Mouse (Mus musculus): Measurements from ENCODE around the gene Cldn34a. TPM values are rescaled to one million over a fixed set of nuclear protein-coding genes. Genes with fewer than 3 reads are reported as not detected.
"Not testable (repeated sequence)": the region's sequence is repeated elsewhere in the genome, so short reads cannot be mapped to it uniquely, and the experiment has no call there.

Gene Cldn34a
- not detected for total RNA-seq (2021)
- long read RNA-seq, experiment 1: 0 reads
- long read RNA-seq, experiment 2: 0 reads

GRCm38 (mm10) chrX:152563034-152563433 lies at the start of gene Cldn34a:
TSS of gene Cldn34a (plus strand) at chrX:152563334.
- DNase-seq (ENCODE audit: low spot score in 2 of 2): no peak

GRCm38 (mm10) chrX:152518611-152519010 lies 44.5 kb upstream of the Cldn34a start:
- DNase-seq (ENCODE audit: low spot score in 2 of 2): not testable (repeated sequence)

- DNase-seq (ENCODE audit: low spot score in 2 of 2): no peak
Measured at GRCm38 (mm10) chrX:152545736-152546135, 17.4 kb upstream of the Cldn34a start.

DNA sequence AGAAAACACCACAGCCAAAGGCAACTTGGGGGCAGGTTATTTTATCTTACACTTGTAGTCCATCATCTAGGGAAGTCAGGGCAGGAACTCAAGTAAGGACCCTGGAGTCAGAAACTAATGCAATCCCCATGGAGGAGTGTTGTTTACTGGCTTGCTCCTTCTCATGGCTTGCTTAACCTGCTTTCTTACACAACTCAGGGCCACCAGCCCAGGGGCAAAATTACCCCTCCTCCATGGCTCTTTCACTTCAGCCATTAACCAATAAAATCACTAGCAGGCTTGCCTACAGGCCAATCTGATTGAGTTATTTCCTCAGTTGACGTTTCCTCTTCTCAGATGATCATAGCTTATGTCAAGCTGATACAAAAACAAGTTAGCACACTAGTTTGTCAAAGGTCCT lies 15.0 kb upstream of the Cldn34a start:
- no peak for DNase-seq (ENCODE audit: low spot score in 2 of 2)

- DNase-seq (ENCODE audit: low spot score in 2 of 2): no peak
Measured at GRCm38 (mm10) chrX:152557446-152557845, 5.7 kb upstream of the Cldn34a start.

Other genes starting within 250 kb of the Cldn34a start
- 10 to 100 TPM; 56.0 to 60.3 TPM for gene Kantr, start 235.8 kb upstream of the Cldn34a start, total RNA-seq (2021)
- gene Tspyl2, start 220.9 kb upstream of the Cldn34a start, total RNA-seq (2021): 100 to 1,000 TPM in 1 of 2 experiments, 10 to 100 TPM in 1; 98.9 to 109 TPM
- 10 to 100 TPM; 13.3 to 14.3 TPM for gene Gpr173, start 194.6 kb upstream of the Cldn34a start, total RNA-seq (2021)
- 10 to 100 TPM; 94.4 to 98.1 TPM for gene Shroom2, start 206.1 kb downstream of the Cldn34a start, total RNA-seq (2021)
- under 1 TPM in 1 of 2 experiments, not detected in 1; 0.21 TPM for gene Gpr143, start 218.6 kb downstream of the Cldn34a start, total RNA-seq (2021)